Mouse (Mus musculus): Measurements from ENCODE around the gene Bap1. TPM values are rescaled to one million over a fixed set of nuclear protein-coding genes. Genes with fewer than 3 reads are reported as not detected.
A peak's percentile ranks its signal among the peaks of the same experiment; 100 is the strongest.

The Bap1 gene
- total RNA-seq, 2 experiments from 2014 or later, result 125 to 127 TPM

- DNase-seq (ENCODE audit: low spot score in 2 of 2), result no peak
These were observed 17.9 kb upstream of the Bap1 start for GRCm38 (mm10) chr14:31233070-31233995.

GRCm38 (mm10) chr14:31233996-31234591, 17.2 kb upstream of the Bap1 start:
- DNase-seq (ENCODE audit: low spot score in 2 of 2), result peak; percentile 83 to 89

GRCm38 (mm10) chr14:31237101-31237882, 14.0 kb upstream of the Bap1 start:
- DNase-seq (ENCODE audit: low spot score in 2 of 2), result no peak

DNA sequence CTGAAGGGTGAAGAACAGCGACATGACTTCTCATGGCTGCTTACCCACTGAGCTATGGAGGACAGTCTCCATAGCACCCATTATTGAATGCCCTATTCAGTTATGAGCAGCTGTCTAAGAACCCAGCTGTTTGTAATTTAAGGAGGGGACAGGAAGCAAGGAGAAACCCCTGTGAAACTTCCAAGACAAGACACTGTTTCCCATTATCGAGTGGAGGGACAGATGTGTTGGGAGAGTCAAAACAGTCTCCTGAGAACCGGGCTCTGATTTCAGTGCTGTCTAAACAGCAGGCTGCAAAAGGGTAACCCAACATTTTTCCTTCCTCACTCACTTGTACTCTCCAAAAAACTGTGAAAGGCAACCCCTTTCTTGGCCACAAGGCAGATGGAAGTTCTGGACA, 10.7 kb upstream of the Bap1 start:
- no peak for DNase-seq (ENCODE audit: low spot score in 2 of 2)

DNA sequence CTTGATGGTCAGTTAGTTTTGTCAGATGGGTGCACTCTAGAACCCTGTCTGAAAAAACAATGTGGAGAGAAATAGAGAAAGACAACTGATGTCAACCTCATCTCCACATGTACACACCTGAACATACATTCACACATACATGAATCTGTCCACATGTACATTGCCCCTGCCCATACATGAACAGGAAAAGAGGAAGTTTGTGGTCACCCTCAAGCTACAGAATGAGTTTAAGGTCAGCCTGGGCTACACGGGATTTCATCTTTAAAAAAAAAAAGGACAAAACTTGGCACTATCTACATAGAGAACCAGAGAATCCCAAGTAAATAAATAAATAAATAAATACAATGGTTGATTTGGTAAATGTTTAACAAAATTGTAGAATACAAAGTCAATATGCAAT, 6.5 kb upstream of the Bap1 start:
- DNase-seq (ENCODE audit: low spot score in 2 of 2), result no peak

DNA sequence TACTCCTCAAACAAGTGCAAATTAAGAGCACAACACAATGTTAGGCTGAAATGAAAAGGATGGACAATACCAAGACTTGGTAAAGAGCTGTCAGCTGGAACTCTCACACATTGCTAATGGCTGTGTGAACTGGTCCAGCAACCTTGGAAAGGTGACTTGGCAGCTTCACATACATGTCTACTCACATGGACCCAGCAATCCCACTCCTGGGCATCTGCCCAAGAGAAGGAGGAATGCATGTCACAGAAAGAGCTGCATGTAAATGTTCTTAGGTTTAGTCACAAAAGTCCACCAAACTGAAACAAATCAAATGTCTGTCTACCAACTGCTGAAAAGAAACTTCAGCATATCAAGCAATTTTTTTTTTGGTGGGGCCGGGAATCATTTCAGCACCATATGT, 5.3 kb upstream of the Bap1 start:
- DNase-seq (ENCODE audit: low spot score in 2 of 2), result no peak

GRCm38 (mm10) chr14:31248396-31248795, 2.9 kb upstream of the Bap1 start:
- no peak for DNase-seq (ENCODE audit: low spot score in 2 of 2)

GRCm38 (mm10) chr14:31250222-31251083, 797 bp upstream of the Bap1 start:
- DNase-seq (ENCODE audit: low spot score in 2 of 2), result no peak

GRCm38 (mm10) chr14:31251626-31252025, 376 bp downstream of the Bap1 start:
- DNase-seq (ENCODE audit: low spot score in 2 of 2), result no peak

GRCm38 (mm10) chr14:31252091-31252490, 841 bp downstream of the Bap1 start:
- no peak for DNase-seq (ENCODE audit: low spot score in 2 of 2)

- no peak for DNase-seq (ENCODE audit: low spot score in 2 of 2)
These were observed 7.3 kb downstream of the Bap1 start for GRCm38 (mm10) chr14:31258476-31259050.

DNA sequence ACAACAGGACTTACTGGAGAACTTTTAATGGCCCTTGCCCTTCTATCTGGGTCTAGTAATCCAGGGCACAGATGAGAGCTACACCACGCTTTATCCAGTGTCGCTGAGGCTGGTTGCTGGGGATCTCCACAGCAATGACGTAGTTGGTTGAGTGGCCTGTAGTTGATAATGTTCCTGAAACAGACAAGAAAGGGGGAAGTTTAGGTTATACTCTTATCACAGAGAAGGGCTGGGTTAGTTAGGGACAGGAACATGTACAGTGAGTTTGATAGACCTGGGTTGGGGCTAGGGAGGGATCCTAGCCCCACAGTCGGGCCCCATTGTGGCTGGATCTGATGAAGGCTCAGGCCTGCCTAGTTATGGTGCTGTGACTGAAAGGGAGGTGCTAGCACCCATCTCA, 9.1 kb downstream of the Bap1 start:
- DNase-seq (ENCODE audit: low spot score in 2 of 2), result no peak

- DNase-seq (ENCODE audit: low spot score in 2 of 2), result no peak
These were observed 9.7 kb downstream of the Bap1 start for GRCm38 (mm10) chr14:31260932-31261331.

DNA sequence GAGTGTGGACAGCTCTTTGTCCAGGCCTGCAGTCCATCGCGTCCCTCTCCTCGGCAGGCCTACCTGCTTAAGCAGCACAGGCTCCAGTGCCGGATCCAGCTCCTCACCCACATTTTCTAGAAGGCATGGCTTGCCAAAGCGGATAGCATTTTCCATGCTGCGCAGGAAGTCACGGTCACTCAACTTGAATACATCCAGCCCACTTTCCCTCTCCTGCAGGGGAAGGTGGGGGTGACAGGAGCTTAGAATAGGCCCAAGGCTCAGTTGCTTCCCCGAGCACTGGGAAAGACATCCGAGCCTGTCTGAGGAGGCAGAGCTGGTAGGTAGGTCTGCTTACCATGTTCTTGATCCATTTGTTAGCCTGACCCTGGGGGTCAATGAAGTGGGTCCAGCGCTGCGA, 16.4 kb downstream of the Bap1 start:
- no peak for DNase-seq (ENCODE audit: low spot score in 2 of 2)

GRCm38 (mm10) chr14:31268301-31269001, 17.2 kb downstream of the Bap1 start:
- DNase-seq (ENCODE audit: low spot score in 2 of 2), result peak; percentile 59 to 62

GRCm38 (mm10) chr14:31269456-31270100, 18.3 kb downstream of the Bap1 start:
- DNase-seq (ENCODE audit: low spot score in 2 of 2), result peak; percentile 41 to 42

DNA sequence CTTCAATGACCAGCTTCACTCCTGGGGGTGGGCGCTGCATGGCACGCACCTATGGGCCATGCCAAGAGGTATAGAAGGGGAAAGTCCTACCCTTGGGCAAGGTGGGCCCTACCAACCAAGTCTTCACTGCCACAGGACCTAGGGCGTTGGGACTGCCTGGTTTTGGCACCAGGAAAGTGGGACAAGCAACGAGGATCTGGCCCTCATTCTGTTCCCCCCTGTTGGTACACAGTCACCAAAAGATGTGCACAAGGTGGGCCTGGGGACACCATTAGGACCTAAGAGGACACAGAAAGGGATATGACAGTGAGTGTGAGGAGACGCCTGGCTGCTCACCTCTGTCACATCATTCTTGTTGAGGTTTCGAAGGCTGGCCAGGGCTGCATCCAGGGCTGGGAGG, 19.9 kb downstream of the Bap1 start:
- DNase-seq (ENCODE audit: low spot score in 2 of 2), result no peak

- DNase-seq (ENCODE audit: low spot score in 2 of 2), result peak; percentile 73 to 81
These were observed 20.9 kb downstream of the Bap1 start for GRCm38 (mm10) chr14:31272164-31272563.

- DNase-seq (ENCODE audit: low spot score in 2 of 2), result no peak
These were observed 34.5 kb downstream of the Bap1 start for GRCm38 (mm10) chr14:31285728-31286127.
